Comparison of ENCODE assay signal across 26 mouse cellular contexts in the genomic region with DNA sequence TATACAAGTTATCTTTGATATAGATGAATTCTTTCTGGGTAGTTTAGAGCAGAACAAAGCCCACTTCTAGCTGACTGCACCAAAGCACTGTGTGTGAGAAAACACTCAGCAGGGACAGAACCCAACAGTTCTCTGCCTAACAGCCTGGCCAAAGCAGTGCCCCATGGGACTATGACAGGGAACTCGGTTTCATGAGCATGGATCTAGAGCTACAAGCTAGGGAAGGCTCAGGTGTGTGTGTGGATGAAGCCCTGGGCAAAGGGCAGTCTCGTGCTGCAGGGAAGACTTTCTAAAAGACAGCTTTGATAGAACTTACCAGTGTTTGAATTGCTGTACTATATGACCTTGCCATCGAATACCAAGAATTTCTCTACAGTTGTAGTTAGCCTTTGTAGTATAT.
"Had no signal": no experiment of that assay in that cellular context is flagged by ENCODE, and none has a peak within 500 bp of the region (broad histone marks: within the 10 kb centered on the region; RNA-seq: fewer than 3 reads in every experiment).

No protein-coding gene starts in this region.

- H3K36me3 ChIP-seq: heart, embryonic 10.5 days; heart, embryonic 12.5 days; hindbrain, embryonic 10.5 days; hindbrain, embryonic 12.5 days; kidney, embryonic 15.5 days; limb, embryonic 13.5 days; limb, embryonic 15.5 days; liver, embryonic 12.5 days had no signal

- H3K9me3 ChIP-seq: heart, embryonic 10.5 days; hindbrain, embryonic 10.5 days; hindbrain, embryonic 12.5 days; kidney, embryonic 15.5 days; limb, embryonic 13.5 days; limb, embryonic 15.5 days; liver, embryonic 12.5 days had no signal

- H3K27me3 ChIP-seq: heart, embryonic 12.5 days; hindbrain, embryonic 12.5 days; kidney, embryonic 15.5 days; limb, embryonic 13.5 days; limb, embryonic 15.5 days; liver, embryonic 12.5 days had no signal

- ATAC-seq: hindbrain, embryonic 16.5 days; inflammation-experienced regulatory T-cells, adult 6 months; liver, embryonic 12.5 days had no signal

- H3K4me2 ChIP-seq: heart, embryonic 12.5 days; hindbrain, embryonic 12.5 days; hindbrain, embryonic 14.5 days; kidney, embryonic 15.5 days; limb, embryonic 13.5 days; limb, embryonic 15.5 days; liver, embryonic 12.5 days had no signal

- H3K4me3 ChIP-seq: gastrocnemius, adult 2 months; heart, embryonic 10.5 days; heart, embryonic 12.5 days; hindbrain, embryonic 10.5 days; hindbrain, embryonic 12.5 days; kidney, embryonic 15.5 days; limb, embryonic 13.5 days; limb, embryonic 15.5 days; liver, embryonic 12.5 days had no signal

- H3K9ac ChIP-seq: heart, embryonic 12.5 days; hindbrain, embryonic 12.5 days; hindbrain, embryonic 14.5 days; kidney, embryonic 15.5 days; limb, embryonic 13.5 days; limb, embryonic 15.5 days; liver, embryonic 12.5 days; liver, embryonic 14.5 days had no signal

- DNase-seq: gastrocnemius, adult 2 months; gastrocnemius, postnatal 10 days; gastrocnemius, postnatal 25 days; heart, adult 18-20 months; heart, postnatal 10 days; heart, postnatal 4 days; kidney, adult 11 months; kidney, adult 2 months; kidney, adult 9 months; kidney, postnatal 14 days; kidney, postnatal 36 days; layer of hippocampus, adult 9-11 months; layer of hippocampus, postnatal 36 days had no signal

- H3K27ac ChIP-seq: gastrocnemius, adult 2 months; heart, embryonic 10.5 days; hindbrain, embryonic 12.5 days; kidney, embryonic 15.5 days; kidney, postnatal 0 days; limb, embryonic 13.5 days; limb, embryonic 15.5 days; liver, embryonic 12.5 days; liver, embryonic 14.5 days had no signal

- H3K4me1 ChIP-seq: heart, embryonic 10.5 days; heart, embryonic 12.5 days; hindbrain, embryonic 12.5 days; kidney, embryonic 15.5 days; limb, embryonic 15.5 days; liver, embryonic 12.5 days had no signal
